Mouse (Mus musculus): ENCODE results near the gene Ccdc74a. TPM values are rescaled to one million over a fixed set of nuclear protein-coding genes. Genes with fewer than 3 reads are reported as not detected.

The Ccdc74a gene
- not detected for polyA plus RNA-seq (2014; fragmentation: Illumina TruSeq; extraction: RNeasy Lipid Tissue Mini Kit (QIAGEN cat#74804); ENCODE audit: low read depth, low replicate concordance)

GRCm38 (mm10) chr16:17646310-17647114 is at the start of gene Ccdc74a:
Ccdc74a (plus strand) TSS chr16:17646470.

GRCm38 (mm10) chr16:17619198-17620105 is 26.8 kb upstream of the Ccdc74a start, which contains the start of gene Smpd4:
Smpd4 (plus strand) TSS chr16:17619354.

Other genes with a start within 250 kb of the Ccdc74a start
- gene Snap29, start 240.5 kb upstream of the Ccdc74a start, polyA plus RNA-seq (2014; fragmentation: Illumina TruSeq; extraction: RNeasy Lipid Tissue Mini Kit (QIAGEN cat#74804); ENCODE audit: low read depth, low replicate concordance) = 37.9 TPM
- 7.7 TPM for gene Pi4ka, start 240.2 kb upstream of the Ccdc74a start, polyA plus RNA-seq (2014; fragmentation: Illumina TruSeq; extraction: RNeasy Lipid Tissue Mini Kit (QIAGEN cat#74804); ENCODE audit: low read depth, low replicate concordance)
- gene Crkl, start 194.5 kb upstream of the Ccdc74a start, polyA plus RNA-seq (2014; fragmentation: Illumina TruSeq; extraction: RNeasy Lipid Tissue Mini Kit (QIAGEN cat#74804); ENCODE audit: low read depth, low replicate concordance) = 16.2 TPM
- 0.13 TPM for gene Aifm3, start 156.9 kb upstream of the Ccdc74a start, polyA plus RNA-seq (2014; fragmentation: Illumina TruSeq; extraction: RNeasy Lipid Tissue Mini Kit (QIAGEN cat#74804); ENCODE audit: low read depth, low replicate concordance)
- 12.4 TPM for gene Lztr1, start 137.8 kb upstream of the Ccdc74a start, polyA plus RNA-seq (2014; fragmentation: Illumina TruSeq; extraction: RNeasy Lipid Tissue Mini Kit (QIAGEN cat#74804); ENCODE audit: low read depth, low replicate concordance)
- gene Thap7, start 115.3 kb upstream of the Ccdc74a start, polyA plus RNA-seq (2014; fragmentation: Illumina TruSeq; extraction: RNeasy Lipid Tissue Mini Kit (QIAGEN cat#74804); ENCODE audit: low read depth, low replicate concordance) = 1.5 TPM
- gene Lrrc74b, start 85.2 kb upstream of the Ccdc74a start, polyA plus RNA-seq (2014; fragmentation: Illumina TruSeq; extraction: RNeasy Lipid Tissue Mini Kit (QIAGEN cat#74804); ENCODE audit: low read depth, low replicate concordance) = not detected
- not detected for gene P2rx6, start 84.6 kb upstream of the Ccdc74a start, polyA plus RNA-seq (2014; fragmentation: Illumina TruSeq; extraction: RNeasy Lipid Tissue Mini Kit (QIAGEN cat#74804); ENCODE audit: low read depth, low replicate concordance)
- gene Slc7a4, start 63.3 kb upstream of the Ccdc74a start, polyA plus RNA-seq (2014; fragmentation: Illumina TruSeq; extraction: RNeasy Lipid Tissue Mini Kit (QIAGEN cat#74804); ENCODE audit: low read depth, low replicate concordance) = not detected
- gene Smpd4, start 27.1 kb upstream of the Ccdc74a start, polyA plus RNA-seq (2014; fragmentation: Illumina TruSeq; extraction: RNeasy Lipid Tissue Mini Kit (QIAGEN cat#74804); ENCODE audit: low read depth, low replicate concordance) = 7.4 TPM
- 6.3 TPM for gene Med15, start 86.4 kb downstream of the Ccdc74a start, polyA plus RNA-seq (2014; fragmentation: Illumina TruSeq; extraction: RNeasy Lipid Tissue Mini Kit (QIAGEN cat#74804); ENCODE audit: low read depth, low replicate concordance)
- 3.8 TPM for gene Klhl22, start 113.1 kb downstream of the Ccdc74a start, polyA plus RNA-seq (2014; fragmentation: Illumina TruSeq; extraction: RNeasy Lipid Tissue Mini Kit (QIAGEN cat#74804); ENCODE audit: low read depth, low replicate concordance)
- not detected for gene Scarf2, start 150.8 kb downstream of the Ccdc74a start, polyA plus RNA-seq (2014; fragmentation: Illumina TruSeq; extraction: RNeasy Lipid Tissue Mini Kit (QIAGEN cat#74804); ENCODE audit: low read depth, low replicate concordance)
- not detected for gene B830017H08Rik, start 186.7 kb downstream of the Ccdc74a start, polyA plus RNA-seq (2014; fragmentation: Illumina TruSeq; extraction: RNeasy Lipid Tissue Mini Kit (QIAGEN cat#74804); ENCODE audit: low read depth, low replicate concordance)
- gene Car15, start 191.9 kb downstream of the Ccdc74a start, polyA plus RNA-seq (2014; fragmentation: Illumina TruSeq; extraction: RNeasy Lipid Tissue Mini Kit (QIAGEN cat#74804); ENCODE audit: low read depth, low replicate concordance) = 0.32 TPM
- gene Gm20518, start 245.2 kb downstream of the Ccdc74a start, polyA plus RNA-seq (2014; fragmentation: Illumina TruSeq; extraction: RNeasy Lipid Tissue Mini Kit (QIAGEN cat#74804); ENCODE audit: low read depth, low replicate concordance) = not detected
- not detected for gene Tssk1, start 247.8 kb downstream of the Ccdc74a start, polyA plus RNA-seq (2014; fragmentation: Illumina TruSeq; extraction: RNeasy Lipid Tissue Mini Kit (QIAGEN cat#74804); ENCODE audit: low read depth, low replicate concordance)

Measured in liver, adult 10 weeks (tissue).